Mouse (Mus musculus) liver, adult 2 months (tissue): ENCODE data around the gene Stk32c. TPM values are rescaled to one million over a fixed set of nuclear protein-coding genes. Genes with fewer than 3 reads are reported as not detected.

Experiments used
- DNase-seq: peaks from one replicate; pipeline ENCODE4 v3.0.0-alpha.2; 2011; ENCODE audit warnings: low read depth, low spot score; ENCODE audit errors: extremely low read depth
- H3K27ac ChIP-seq: fragments of 200-500 bp; replicated peaks from 2 replicates; pipeline ENCODE4 v1.5.1; 2012; ENCODE audit warnings: low read depth, mild to moderate bottlenecking, control low read depth, inconsistent platforms, low read length; ENCODE audit not compliant: insufficient read depth
- H3K27me3 ChIP-seq: fragments of 200-500 bp; 2 replicates; pipeline ENCODE4 v1.6.1; 2012; ENCODE audit warnings: mild to moderate bottlenecking, moderate library complexity, low read length, inconsistent platforms; ENCODE audit not compliant: control insufficient read depth, insufficient read depth
- H3K36me3 ChIP-seq: fragments of 200-500 bp; 2 replicates; pipeline ENCODE4 v1.6.1; 2012; ENCODE audit warnings: low read length, inconsistent platforms; ENCODE audit not compliant: control insufficient read depth, insufficient read depth
- H3K4me1 ChIP-seq: fragments of 200-500 bp; 2 replicates; pipeline ENCODE4 v1.6.1; 2011; ENCODE audit warnings: low read length; ENCODE audit not compliant: control insufficient read depth, insufficient read depth
- H3K4me3 ChIP-seq: fragments of 200-500 bp; 2 replicates; pipeline ENCODE4 v1.5.1; 2011; ENCODE audit warnings: low read depth, mild to moderate bottlenecking, control low read depth, low read length, moderate library complexity; ENCODE audit not compliant: insufficient read depth
- H3K79me2 ChIP-seq: fragments of 200-500 bp; 2 replicates; pipeline ENCODE4 v1.6.1; 2012; ENCODE audit warnings: inconsistent platforms, mild to moderate bottlenecking, low read length, moderate library complexity; ENCODE audit not compliant: control insufficient read depth, insufficient read depth
- H3K9ac ChIP-seq: fragments of 200-500 bp; 2 replicates; pipeline ENCODE4 v1.6.1; 2012; ENCODE audit warnings: low read depth, mild to moderate bottlenecking, control low read depth, inconsistent platforms, low read length
- CTCF ChIP-seq: fragments of 200-500 bp; IDR thresholded peaks from 2 replicates; pipeline ENCODE4 v1.5.1; 2011; ENCODE audit warnings: low read depth, low read length, control low read depth
- POLR2A ChIP-seq: fragments of 200-500 bp; IDR thresholded peaks from 2 replicates; pipeline ENCODE4 v1.6.1; 2011; ENCODE audit warnings: low read length, control low read depth; ENCODE audit not compliant: insufficient read depth; ENCODE audit errors: extremely low read depth
- WGBS: fragments of 180-500 bp; shearing (Covaris S2); methylation state at CpG from one replicate; pipeline ENCODE4 v1.1.7; 2018; 5-methylcytosine and 5-hydroxymethylcytosine counted together
- polyA plus RNA-seq: library from polyadenylated mRNA; depleted of rRNA; stranded (reverse); fragments of >200 nt; gene quantifications from 2 replicates; pipeline ENCODE4 v1.2.3, GENCODE M21; 2012
- total RNA-seq: library from RNA; depleted of rRNA; stranded (reverse); fragments of >200 nt; gene quantifications from 2 replicates; pipeline ENCODE4 v1.2.3, GENCODE M21; 2014

Stk32c gene
- total and polyA plus RNA-seq, 2 experiments, result 0.18 to 0.21 TPM

GRCm38 (mm10) chr7:139086195-139087158 lies 126.6 kb downstream of the Stk32c start:
- Histone ChIP-seq H3K27me3 (peaks cover 10% of the 10 kb centered on the region; the same call in 1 of the 2 replicates), H3K9ac (no peak overlapping the region), H3K27ac (no peak overlapping the region), H3K4me3 (peak overlapping the region; percentile 51; the same call in 1 of the 2 replicates), H3K4me1 (no peaks in the 10 kb centered on the region), H3K36me3 (no peaks in the 10 kb centered on the region), H3K79me2 (no peaks in the 10 kb centered on the region)
- 7% methylated on average over 61 of the region's 61 CpGs for WGBS
- TF ChIP-seq CTCF, result no peak
- TF ChIP-seq POLR2A, result no peak
- no peak for DNase-seq

GRCm38 (mm10) chr7:139085629-139086194 lies 127.4 kb downstream of the Stk32c start, which contains the start of gene Dpysl4:
Dpysl4 (plus strand) TSS chr7:139086001.
- DNase-seq, result no peak
- peaks cover 10% of the 10 kb centered on the region; the same call in 1 of the 2 replicates for H3K27me3 ChIP-seq

GRCm38 (mm10) chr7:139084316-139084715 lies 128.8 kb downstream of the Stk32c start:
- H3K4me1 ChIP-seq, result no peaks in the 10 kb centered on the region
- H3K4me3 ChIP-seq, result no peak overlapping the region
- H3K27me3 ChIP-seq, result peaks cover 11% of the 10 kb centered on the region; the same call in 1 of the 2 replicates
- TF ChIP-seq CTCF, result no peak
- TF ChIP-seq POLR2A, result no peak
- no peaks in the 10 kb centered on the region for H3K36me3 ChIP-seq
- H3K9ac ChIP-seq, result no peak overlapping the region
- DNase-seq, result no peak
- H3K27ac ChIP-seq, result no peak overlapping the region
- 56% methylated on average over 1 of the region's 1 CpGs for WGBS
- H3K79me2 ChIP-seq, result no peaks in the 10 kb centered on the region

More at GRCm38 (mm10) chr7:139085629-139086194, 127.4 kb downstream of the Stk32c start, which contains the start of gene Dpysl4:
- peak within 1 kb of the TSS; percentile 51; the same call in 1 of the 2 replicates for H3K4me3 ChIP-seq
- H3K36me3 ChIP-seq, result no peaks in the 10 kb centered on the region
- H3K9ac ChIP-seq, result no peak within 1 kb of the TSS
- H3K4me1 ChIP-seq, result no peaks in the 10 kb centered on the region
- 7% methylated on average over 32 of the region's 32 CpGs for WGBS
- H3K27ac ChIP-seq, result no peak within 1 kb of the TSS
- no peak for TF ChIP-seq POLR2A
- no peak for TF ChIP-seq CTCF
- no peaks in the 10 kb centered on the region for H3K79me2 ChIP-seq

GRCm38 (mm10) chr7:139082281-139082680 lies 130.8 kb downstream of the Stk32c start:
- WGBS, result 82% methylated on average over 8 of the region's 8 CpGs

GRCm38 (mm10) chr7:139081158-139081557 lies 131.9 kb downstream of the Stk32c start:
- WGBS, result 70% methylated on average over 5 of the region's 5 CpGs
- Histone ChIP-seq H3K4me3 (no peak overlapping the region), H3K27me3 (peaks cover 8% of the 10 kb centered on the region; the same call in 1 of the 2 replicates), H3K79me2 (no peaks in the 10 kb centered on the region), H3K36me3 (no peaks in the 10 kb centered on the region), H3K4me1 (no peaks in the 10 kb centered on the region), H3K27ac (no peak overlapping the region), H3K9ac (no peak overlapping the region)
- no peak for DNase-seq
- TF ChIP-seq CTCF (no peak), POLR2A (no peak)

More at GRCm38 (mm10) chr7:139082281-139082680, 130.8 kb downstream of the Stk32c start:
- Histone ChIP-seq H3K9ac (no peak overlapping the region), H3K36me3 (no peaks in the 10 kb centered on the region), H3K27ac (no peak overlapping the region), H3K4me3 (no peak overlapping the region), H3K79me2 (no peaks in the 10 kb centered on the region), H3K4me1 (no peaks in the 10 kb centered on the region), H3K27me3 (peaks cover 12% of the 10 kb centered on the region; the same call in 1 of the 2 replicates)
- TF ChIP-seq CTCF (no peak), POLR2A (no peak)
- no peak for DNase-seq
